Mouse (Mus musculus) embryonic facial prominence, embryonic 14.5 days (tissue): ENCODE results near the gene Hipk4. TPM values are rescaled to one million over a fixed set of nuclear protein-coding genes. Genes with fewer than 3 reads are reported as not detected.

Experiments used
- ATAC-seq: fragments of 200-750 bp; cut with Nextera tagmentation; 2 replicates; pipeline ENCODE4 v1.8.0; 2017; ENCODE audit warnings: low read depth, moderate number of reproducible peaks, moderate TSS enrichment
- DNase-seq: peaks from one replicate; pipeline ENCODE4 v3.0.0-alpha.2; 2015; ENCODE audit warnings: low spot score
- H3K27ac ChIP-seq: fragments of 300-500 bp; sonication (generic); replicated peaks from 2 replicates; pipeline ENCODE4 v1.5.1; 2014; ENCODE audit warnings: low read depth, mild to moderate bottlenecking, low read length, moderate library complexity
- H3K27me3 ChIP-seq: fragments of 300-500 bp; sonication (generic); replicated peaks from 2 replicates; pipeline ENCODE4 v1.6.1; 2014; ENCODE audit warnings: low read length; ENCODE audit not compliant: control insufficient read depth, insufficient read depth
- H3K36me3 ChIP-seq: fragments of 300-500 bp; sonication (generic); 2 replicates; pipeline ENCODE4 v1.6.1; 2014; ENCODE audit warnings: low read length, mixed read lengths; ENCODE audit not compliant: control insufficient read depth, insufficient read depth
- H3K4me1 ChIP-seq: fragments of 300-500 bp; sonication (generic); 2 replicates; pipeline ENCODE4 v1.6.1; 2014; ENCODE audit warnings: antibody characterized with exemption, low read length; ENCODE audit not compliant: control insufficient read depth, insufficient read depth
- H3K4me2 ChIP-seq: fragments of 300-500 bp; sonication (generic); 2 replicates; pipeline ENCODE4 v1.6.1; 2014; ENCODE audit warnings: low read depth, mild to moderate bottlenecking, low read length, moderate library complexity, mixed read lengths
- H3K4me3 ChIP-seq: fragments of 300-500 bp; sonication (generic); 2 replicates; pipeline ENCODE4 v1.5.1; 2014; ENCODE audit warnings: low read depth, mild to moderate bottlenecking, low read length
- H3K9ac ChIP-seq: fragments of 300-500 bp; sonication (generic); 2 replicates; pipeline ENCODE4 v1.6.1; 2014; ENCODE audit warnings: low read depth, mild to moderate bottlenecking, low read length, moderate library complexity, mixed read lengths
- H3K9me3 ChIP-seq: fragments of 300-500 bp; sonication (generic); 2 replicates; pipeline ENCODE4 v1.6.1; 2016; ENCODE audit warnings: low read length; ENCODE audit not compliant: control insufficient read depth
- WGBS: fragments of 180-500 bp; shearing (Covaris S2); extraction: QIAGEN DNeasy Blood & Tissue Kit; methylation state at CpG from one replicate; pipeline ENCODE4 v1.1.7; 2014; 5-methylcytosine and 5-hydroxymethylcytosine counted together
- polyA plus RNA-seq: library from polyadenylated mRNA; unstranded; fragments of >200 nt; fragmentation: Nextera tagmentation; extraction: Ambion mirVana; gene quantifications from 2 replicates; pipeline ENCODE4 v1.2.1, GENCODE M21; 2014

Hipk4 gene
- polyA plus RNA-seq, 1 experiment from 2014 or later: 0.54 TPM

GRCm38 (mm10) chr7:27576914-27577313 lies 53.8 kb downstream of the Hipk4 start:
- DNase-seq (no peak), ATAC-seq (no peak)
- Histone ChIP-seq H3K9ac (no peak overlapping the region), H3K4me1 (no peaks in the 10 kb centered on the region), H3K4me3 (no peak overlapping the region), H3K27ac (no peak overlapping the region), H3K4me2 (no peak overlapping the region), H3K36me3 (peaks cover 88% of the 10 kb centered on the region), H3K27me3 (no peaks in the 10 kb centered on the region), H3K9me3 (no peaks in the 10 kb centered on the region)
- 66% methylated on average over 6 of the region's 6 CpGs for WGBS

GRCm38 (mm10) chr7:27577589-27577988 lies 54.5 kb downstream of the Hipk4 start:
- ATAC-seq: no peak
- 88% methylated on average over 6 of the region's 6 CpGs for WGBS
- H3K4me2 ChIP-seq: no peak overlapping the region

GRCm38 (mm10) chr7:27578465-27578864 lies 55.4 kb downstream of the Hipk4 start:
- WGBS: 48% methylated on average over 7 of the region's 7 CpGs
- Histone ChIP-seq H3K27me3 (no peaks in the 10 kb centered on the region), H3K27ac (peak overlapping the region; percentile 48; the same call in 1 of the 2 replicates), H3K9ac (no peak overlapping the region), H3K4me3 (no peak overlapping the region), H3K9me3 (no peaks in the 10 kb centered on the region), H3K4me1 (no peaks in the 10 kb centered on the region), H3K4me2 (no peak overlapping the region), H3K36me3 (peaks cover 89% of the 10 kb centered on the region)
- ATAC-seq (peak; percentile 48; the same call in 1 of the 2 replicates), DNase-seq (peak; percentile 44)

More at GRCm38 (mm10) chr7:27577589-27577988, 54.5 kb downstream of the Hipk4 start:
- Histone ChIP-seq H3K36me3 (peaks cover 88% of the 10 kb centered on the region), H3K4me1 (no peaks in the 10 kb centered on the region), H3K27me3 (no peaks in the 10 kb centered on the region), H3K27ac (no peak overlapping the region), H3K9me3 (no peaks in the 10 kb centered on the region), H3K9ac (no peak overlapping the region), H3K4me3 (no peak overlapping the region)
- no peak for DNase-seq

DNA sequence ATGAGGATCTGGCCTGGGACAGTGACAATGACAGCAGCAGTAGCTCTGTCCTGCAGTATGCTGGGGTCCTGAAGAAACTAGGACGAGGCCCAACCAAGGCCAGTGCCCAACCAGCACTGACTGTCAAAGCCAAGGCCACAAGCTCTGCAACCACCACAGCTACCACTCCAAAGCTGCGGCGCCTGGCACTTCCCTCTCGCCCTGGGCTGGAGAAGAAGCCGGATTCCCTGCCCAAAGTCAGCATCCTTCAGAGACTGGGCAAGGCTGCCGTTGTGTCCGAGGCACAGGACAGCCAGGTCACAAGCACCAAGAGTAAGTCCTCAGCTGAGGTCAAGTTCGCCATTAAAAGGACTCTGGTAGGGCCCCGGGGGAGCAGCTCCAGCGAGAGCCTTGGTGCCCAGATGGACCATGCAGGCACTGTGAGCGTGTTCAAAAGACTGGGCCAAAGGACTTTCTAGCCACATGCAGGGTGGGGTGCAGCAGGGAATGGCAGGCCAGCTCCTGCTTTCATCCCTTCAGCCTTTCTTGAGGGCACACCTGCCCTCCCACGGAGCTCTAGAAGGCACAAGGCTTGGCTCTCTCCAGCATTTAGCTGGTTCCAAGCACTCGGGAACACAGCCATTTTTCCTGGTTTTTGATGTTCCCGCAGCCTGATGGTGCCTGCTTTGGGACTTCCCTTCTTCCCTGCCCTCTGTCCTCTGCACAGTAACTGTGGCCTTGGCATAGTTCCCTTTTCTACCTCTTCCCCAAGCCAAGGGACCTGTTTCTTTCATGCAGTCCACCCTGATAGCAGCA lies 57.5 kb downstream of the Hipk4 start:
- WGBS: 92% methylated on average over 14 of the region's 14 CpGs
- Histone ChIP-seq H3K27me3 (no peaks in the 10 kb centered on the region), H3K27ac (no peak overlapping the region), H3K4me3 (no peak overlapping the region), H3K9ac (no peak overlapping the region; the same call in 1 of the 2 replicates), H3K4me1 (no peaks in the 10 kb centered on the region), H3K9me3 (no peaks in the 10 kb centered on the region), H3K36me3 (peaks cover 86% of the 10 kb centered on the region), H3K4me2 (no peak overlapping the region)
- ATAC-seq (no peak), DNase-seq (no peak)

Other genes with a start within 250 kb of the Hipk4 start
- 74.2 and 74.8 TPM in 2 replicates for gene Ltbp4, start 185.6 kb upstream of the Hipk4 start, polyA plus RNA-seq
- gene Shkbp1, start 167.2 kb upstream of the Hipk4 start, polyA plus RNA-seq: 26.5 and 30.3 TPM in 2 replicates
- not detected in 2 replicates for gene Gm20479, start 165.8 kb upstream of the Hipk4 start, polyA plus RNA-seq
- gene Sptbn4, start 75.6 kb upstream of the Hipk4 start, polyA plus RNA-seq: 0.39 and 0.40 TPM in 2 replicates
- 67.3 and 75.2 TPM in 2 replicates for gene Blvrb, start 75.3 kb upstream of the Hipk4 start, polyA plus RNA-seq
- gene Sertad3, start 49.5 kb upstream of the Hipk4 start, polyA plus RNA-seq: 31.3 and 31.9 TPM in 2 replicates
- gene Sertad1, start 36.4 kb upstream of the Hipk4 start, polyA plus RNA-seq: 32.6 and 34.7 TPM in 2 replicates
- gene Prx, start 23.9 kb upstream of the Hipk4 start, polyA plus RNA-seq: 2.5 and 2.9 TPM in 2 replicates
- gene Pld3, start 30.0 kb downstream of the Hipk4 start, polyA plus RNA-seq: 111 TPM in 2 replicates
- 28.7 and 32.7 TPM in 2 replicates for gene 2310022A10Rik, start 30.0 kb downstream of the Hipk4 start, polyA plus RNA-seq
- 114 and 123 TPM in 2 replicates for gene Akt2, start 68.3 kb downstream of the Hipk4 start, polyA plus RNA-seq
- 3.8 and 4.6 TPM in 2 replicates for gene Ttc9b, start 130.6 kb downstream of the Hipk4 start, polyA plus RNA-seq
- gene Map3k10, start 151.3 kb downstream of the Hipk4 start, polyA plus RNA-seq: 7.2 and 8.0 TPM in 2 replicates
- gene Zfp607b, start 166.1 kb downstream of the Hipk4 start, polyA plus RNA-seq: 3.2 and 3.4 TPM in 2 replicates
- gene Zfp60, start 208.1 kb downstream of the Hipk4 start, polyA plus RNA-seq: 30.4 and 33.5 TPM in 2 replicates